In the genomic region with DNA sequence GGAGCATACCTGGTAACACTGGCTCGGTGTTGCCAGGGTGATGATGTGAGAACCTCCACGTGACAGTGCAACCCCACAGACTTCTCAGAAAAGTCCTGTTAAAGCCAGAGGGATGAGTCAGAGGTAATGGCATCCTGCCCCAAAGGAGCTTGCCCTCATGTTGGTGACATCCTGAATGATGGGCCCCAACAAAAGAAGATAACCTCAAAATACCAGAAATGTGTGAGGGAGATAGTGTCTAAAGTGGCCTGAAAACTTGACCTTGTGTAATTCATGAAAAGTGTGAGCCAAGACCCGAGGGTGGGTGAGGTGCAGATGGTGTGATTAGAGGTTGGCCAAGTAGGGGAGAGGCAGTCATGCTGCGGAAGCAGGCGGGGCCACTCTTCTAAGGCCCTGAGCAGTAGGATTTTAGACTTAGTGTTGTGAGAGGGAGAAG, we compare ENCODE assay signal across 13 mouse cellular contexts. TPM values are rescaled to one million over a fixed set of nuclear protein-coding genes. Genes with fewer than 3 reads are reported as not detected.
A peak's percentile ranks its signal among the peaks of the same experiment; 100 is the strongest.
DNase-seq lines count a peak whose midpoint lies in the region; ATAC-seq and TF ChIP-seq lines count a peak whose summit lies in the region.
"Had no signal": no experiment of that assay in that cellular context is flagged by ENCODE, and none has a peak within 500 bp of the region (broad histone marks: within the 10 kb centered on the region; RNA-seq: fewer than 3 reads in every experiment).

No protein-coding gene starts in this region.

- TF ChIP-seq CTCF in kidney, adult 2 months (conservative IDR thresholded peaks at IDR 0.05; ENCODE audit: insufficient read depth, insufficient read length, low read depth, low read length), result no peak

- no peak overlapping the region for H3K4me3 ChIP-seq in kidney, adult 2 months (ENCODE audit: insufficient read depth, low read depth, low read length)
- H3K4me3 ChIP-seq: forebrain, embryonic 10.5 days; limb, embryonic 15.5 days had no signal

- DNase-seq in kidney, adult 2 months, result peak; percentile 34
- DNase-seq in kidney, adult 11 months, result no peak
- DNase-seq in adrenal gland, adult 8-10 months, result peak; percentile 67
- DNase-seq in heart, postnatal 36 days, result peak; percentile 27 to 38
- no peak for DNase-seq in spleen, postnatal 10 days (ENCODE audit: low spot score in 2 of 2)
- no peak for DNase-seq in left cerebral cortex, adult 11 months (ENCODE audit: low spot score)
- DNase-seq: cerebellum, adult 11-12 months; kidney, postnatal 10 days; thymus, adult 18-20 months had no signal

- no peak for TF ChIP-seq POLR2A in kidney, adult 2 months (IDR thresholded peaks at IDR 0.05; ENCODE audit: low read depth, low read length)

- H3K27ac ChIP-seq in kidney, adult 2 months (ENCODE audit: insufficient read depth, low read depth, low read length), result no peak overlapping the region
- H3K27ac ChIP-seq: forebrain, embryonic 10.5 days; limb, embryonic 15.5 days had no signal

- H3K36me3 ChIP-seq in kidney, adult 2 months (ENCODE audit: control insufficient read depth, insufficient read depth, low read length), result no peaks in the 10 kb centered on the region

- intact Hi-C loops in heart, postnatal 36 days (cut with DNase I), result no loop called here

- ATAC-seq in monocyte, adult 5-6 weeks (replicated peaks; ENCODE audit: insufficient number of reproducible peaks, low FRiP score, low TSS enrichment, poor library complexity, severe bottlenecking), result peak; percentile 60
- no peak for ATAC-seq in erythroid progenitor cell, adult 5-6 weeks (replicated peaks; ENCODE audit: low FRiP score, poor library complexity, severe bottlenecking)

- 70% methylated on average over 5 of the region's 5 CpGs for WGBS in kidney, adult 2 months

- peaks cover 2% of the 10 kb centered on the region; the same call in 1 of the 2 replicates for H3K4me1 ChIP-seq in kidney, adult 2 months (ENCODE audit: control insufficient read depth, insufficient read depth, low read length)

- no peaks in the 10 kb centered on the region for H3K27me3 ChIP-seq in kidney, adult 2 months (replicated peaks; ENCODE audit: control insufficient read depth, insufficient read depth, low read length)
- H3K27me3 ChIP-seq: limb, embryonic 15.5 days had no signal

RNA-seq across cellular contexts. Expression of a gene that starts 6.8 kb away (rescaled TPM):
- polyA plus RNA-seq in kidney, adult 2 months (2012; rRNA removed), result not detected in 2 replicates
- total RNA-seq in adrenal gland, adult 8-10 months (2022), result not detected
- total RNA-seq in heart, postnatal 36 days (2021), result not detected
- 0.53 TPM in 1 of 3 replicates, not detected in the others for total RNA-seq in monocyte, adult 5-6 weeks (2017)
- total RNA-seq in erythroid progenitor cell, adult 5-6 weeks (2015; ENCODE audit: low replicate concordance), result not detected in 2 replicates
- not detected in 2 replicates for total RNA-seq in erythroid progenitor cell, adult 5-6 weeks (2017; ENCODE audit: low replicate concordance)
- polyA plus RNA-seq: forebrain, embryonic 10.5 days; limb, embryonic 15.5 days had no signal

RNA-seq across cellular contexts. Expression of a gene that starts 16.2 kb away (rescaled TPM):
- polyA plus RNA-seq in kidney, adult 2 months (2012; rRNA removed), result not detected in 2 replicates
- total RNA-seq in adrenal gland, adult 8-10 months (2022), result not detected
- total RNA-seq in heart, postnatal 36 days (2021), result not detected
- total RNA-seq in monocyte, adult 5-6 weeks (2017), result not detected in 3 replicates
- total RNA-seq in erythroid progenitor cell, adult 5-6 weeks (2015; ENCODE audit: low replicate concordance), result not detected in 2 replicates
- not detected in 2 replicates for total RNA-seq in erythroid progenitor cell, adult 5-6 weeks (2017; ENCODE audit: low replicate concordance)
- polyA plus RNA-seq: forebrain, embryonic 10.5 days; limb, embryonic 15.5 days had no signal

RNA-seq across cellular contexts. Expression of a gene that starts 24.9 kb away (rescaled TPM):
- 0.09 and 0.12 TPM in 2 replicates for polyA plus RNA-seq in kidney, adult 2 months (2012; rRNA removed)
- total RNA-seq in adrenal gland, adult 8-10 months (2022), result under 1 TPM; 0.14 to 0.67 (median 0.41) TPM
- under 1 TPM; 0.24 to 0.31 TPM for total RNA-seq in heart, postnatal 36 days (2021)
- total RNA-seq in monocyte, adult 5-6 weeks (2017), result 0.68 to 1.0 TPM (median 0.96 TPM) in 3 replicates
- total RNA-seq in erythroid progenitor cell, adult 5-6 weeks (2015; ENCODE audit: low replicate concordance), result not detected in 2 replicates
- total RNA-seq in erythroid progenitor cell, adult 5-6 weeks (2017; ENCODE audit: low replicate concordance), result 1.7 TPM in 1 of 2 replicates, not detected in the other

RNA-seq across cellular contexts. Expression of a gene that starts 25.1 kb away (rescaled TPM):
- 8.3 and 8.6 TPM in 2 replicates for polyA plus RNA-seq in kidney, adult 2 months (2012; rRNA removed)
- 10 to 100 TPM in 2 of 4 experiments, 1 to 10 TPM in 2; 6.0 to 10.9 (median 8.3) TPM for total RNA-seq in adrenal gland, adult 8-10 months (2022)
- 10 to 100 TPM; 17.8 to 20.3 TPM for total RNA-seq in heart, postnatal 36 days (2021)
- 0.19 to 0.32 TPM (median 0.19 TPM) in 3 replicates for total RNA-seq in monocyte, adult 5-6 weeks (2017)
- total RNA-seq in erythroid progenitor cell, adult 5-6 weeks (2015; ENCODE audit: low replicate concordance), result 1.4 TPM in 1 of 2 replicates, not detected in the other
- total RNA-seq in erythroid progenitor cell, adult 5-6 weeks (2017; ENCODE audit: low replicate concordance), result 0.64 TPM in 1 of 2 replicates, not detected in the other

RNA-seq across cellular contexts. Expression of a gene that starts 33.2 kb away (rescaled TPM):
- polyA plus RNA-seq in kidney, adult 2 months (2012; rRNA removed), result 4.8 and 5.1 TPM in 2 replicates
- total RNA-seq in adrenal gland, adult 8-10 months (2022), result 1 to 10 TPM; 1.4 to 4.8 (median 2.6) TPM
- total RNA-seq in heart, postnatal 36 days (2021), result 1 to 10 TPM; 4.2 to 4.7 TPM
- not detected in 3 replicates for total RNA-seq in monocyte, adult 5-6 weeks (2017)
- not detected in 2 replicates for total RNA-seq in erythroid progenitor cell, adult 5-6 weeks (2015; ENCODE audit: low replicate concordance)
- total RNA-seq in erythroid progenitor cell, adult 5-6 weeks (2017; ENCODE audit: low replicate concordance), result not detected in 2 replicates

Comparison
In these comparisons a context has a peak if more than half of its experiments do, and no peak if none do; other contexts are left out.
1. DNase-seq: peak in kidney, adult 2 months (single experiment), adrenal gland, adult 8-10 months (single experiment) and heart, postnatal 36 days (2 of 2); none in kidney, adult 11 months (single experiment), spleen, postnatal 10 days (0 of 2) and left cerebral cortex, adult 11 months (single experiment).